Mouse (Mus musculus): ENCODE measurements around the gene Satb1.

The Satb1 gene

DNA sequence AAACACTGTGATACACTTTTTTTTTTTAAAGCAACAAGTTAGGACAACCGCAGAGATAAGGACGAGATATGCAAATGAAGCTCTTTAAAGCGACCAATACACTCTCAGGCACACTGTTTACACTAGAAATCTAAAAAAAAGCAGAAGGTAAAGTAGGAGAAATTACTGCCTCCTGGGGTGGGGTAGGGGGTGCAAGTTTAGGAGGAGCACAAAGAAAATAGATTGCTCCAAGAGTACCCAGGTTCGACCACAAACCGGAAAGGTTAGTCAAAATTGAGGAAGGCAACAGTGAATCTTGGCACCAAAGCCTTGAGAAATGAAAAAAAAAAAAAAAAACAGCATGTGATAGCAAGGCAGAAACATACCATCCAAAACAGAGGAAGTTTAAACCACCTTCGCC lies 18.8 kb downstream of the Satb1 start:
- no peak for DNase-seq (ENCODE audit: low spot score)

DNA sequence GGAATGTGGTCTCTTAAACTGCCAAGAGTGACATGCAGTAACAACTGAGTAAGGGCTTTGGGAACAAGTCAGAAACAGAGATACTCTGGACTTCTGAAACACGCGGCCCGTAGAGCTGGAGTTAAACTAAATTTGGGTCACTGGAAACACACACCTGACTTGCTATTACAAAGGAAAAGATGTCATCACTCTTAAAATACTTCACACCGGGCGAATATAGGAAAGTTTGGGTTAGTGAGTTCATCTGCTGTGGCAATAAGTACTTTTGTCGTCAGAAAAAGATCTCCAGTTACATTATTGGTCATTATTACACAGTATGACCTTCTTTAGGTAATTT lies 19.3 kb downstream of the Satb1 start:
- no peak for DNase-seq (ENCODE audit: low spot score)

DNA sequence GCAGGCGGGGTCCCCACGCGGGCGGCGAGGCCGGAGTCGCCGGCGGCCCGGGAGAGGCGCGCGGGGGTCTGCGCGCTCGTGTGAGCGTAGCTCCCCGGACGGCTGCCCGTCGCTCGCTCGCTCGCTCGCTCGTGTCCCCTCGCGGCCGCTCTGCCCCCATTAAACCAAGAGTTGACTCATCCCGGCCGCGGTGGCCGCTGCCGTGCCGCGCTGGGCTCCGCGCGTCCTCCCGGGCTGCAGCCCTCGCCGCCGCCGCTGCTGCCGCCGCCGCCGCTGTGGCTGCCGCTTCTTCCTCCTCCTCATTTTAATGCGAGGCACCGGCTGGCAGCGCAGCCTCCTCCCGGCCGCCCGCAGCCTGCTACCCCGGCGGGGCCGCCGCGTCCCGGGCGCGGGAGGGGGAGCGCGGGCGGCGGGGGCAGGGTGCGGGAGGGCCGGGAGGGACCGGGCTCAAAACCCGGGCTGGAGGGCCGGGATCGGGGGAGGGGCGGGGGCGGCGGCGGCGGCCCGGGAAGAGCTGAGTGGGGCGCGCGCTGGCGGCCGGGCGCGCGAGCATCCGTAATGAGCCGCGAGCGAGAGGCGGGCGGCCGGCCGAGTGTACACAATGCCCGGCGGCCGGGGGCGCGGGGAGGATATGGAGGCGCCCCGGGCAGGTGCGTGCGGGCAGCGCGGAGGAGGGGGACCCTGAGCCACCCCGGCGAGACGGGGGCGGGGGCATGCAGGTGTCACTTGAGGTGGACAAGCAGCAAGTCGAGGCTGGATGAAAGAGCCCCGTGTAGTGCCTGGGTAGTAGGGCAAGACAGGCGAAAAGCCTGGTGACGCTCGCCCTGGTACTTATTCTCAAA lies 19.9 kb downstream of the Satb1 start:
- DNase-seq (ENCODE audit: low spot score): peak; percentile 39

DNA sequence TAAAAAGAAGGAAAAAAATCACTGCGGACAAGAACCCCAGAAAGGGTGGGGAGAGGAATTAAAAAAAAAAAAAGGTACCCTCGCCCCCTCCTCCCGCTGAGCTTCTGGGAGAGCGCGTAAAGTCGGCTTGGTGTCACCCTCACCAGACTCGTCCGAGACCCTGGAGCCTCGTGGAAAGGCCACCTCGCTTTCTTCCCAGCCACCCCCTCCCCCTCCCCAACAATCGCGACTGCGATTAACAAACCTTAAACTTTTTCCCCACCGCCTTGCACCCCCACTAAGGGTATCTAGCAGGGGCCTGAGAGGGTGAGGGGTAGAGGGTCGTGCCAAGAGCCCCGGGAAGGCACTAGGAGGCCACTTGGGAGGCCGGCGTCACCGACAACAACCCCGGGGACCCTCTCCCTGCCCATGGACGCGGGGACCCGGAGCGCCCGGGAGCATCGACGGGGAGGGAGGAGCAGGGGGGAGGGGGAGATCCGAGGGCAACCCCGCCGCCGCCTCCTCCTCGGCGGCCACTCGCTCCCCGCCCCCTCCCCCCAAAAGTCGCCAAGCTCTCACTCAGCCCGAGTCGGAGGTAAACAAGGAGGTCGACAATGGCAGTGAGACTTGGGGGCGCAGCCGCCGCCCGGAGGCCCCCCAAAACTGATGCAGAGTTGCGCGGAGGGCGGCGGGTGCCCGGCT lies 20.7 kb downstream of the Satb1 start:
- DNase-seq (ENCODE audit: low spot score): peak; percentile 44

DNA sequence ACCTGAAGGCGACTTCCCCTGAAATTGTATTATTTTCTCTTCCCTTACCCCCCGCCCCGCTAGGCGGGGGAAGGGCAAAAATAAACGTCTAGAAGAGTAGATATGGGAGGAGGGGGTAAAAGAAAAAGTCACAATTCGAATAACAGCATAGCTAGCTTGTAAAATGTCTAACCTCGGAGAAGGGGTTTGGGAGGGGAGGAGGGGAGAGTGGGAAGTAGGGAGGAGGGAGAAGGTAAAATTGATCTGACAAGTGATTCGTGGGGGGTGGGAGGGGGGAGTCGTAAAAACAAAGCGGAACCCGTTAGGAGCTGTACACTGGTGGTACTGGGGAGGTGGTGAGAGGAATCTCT lies 21.2 kb downstream of the Satb1 start:
- DNase-seq (ENCODE audit: low spot score): peak; percentile 7

DNA sequence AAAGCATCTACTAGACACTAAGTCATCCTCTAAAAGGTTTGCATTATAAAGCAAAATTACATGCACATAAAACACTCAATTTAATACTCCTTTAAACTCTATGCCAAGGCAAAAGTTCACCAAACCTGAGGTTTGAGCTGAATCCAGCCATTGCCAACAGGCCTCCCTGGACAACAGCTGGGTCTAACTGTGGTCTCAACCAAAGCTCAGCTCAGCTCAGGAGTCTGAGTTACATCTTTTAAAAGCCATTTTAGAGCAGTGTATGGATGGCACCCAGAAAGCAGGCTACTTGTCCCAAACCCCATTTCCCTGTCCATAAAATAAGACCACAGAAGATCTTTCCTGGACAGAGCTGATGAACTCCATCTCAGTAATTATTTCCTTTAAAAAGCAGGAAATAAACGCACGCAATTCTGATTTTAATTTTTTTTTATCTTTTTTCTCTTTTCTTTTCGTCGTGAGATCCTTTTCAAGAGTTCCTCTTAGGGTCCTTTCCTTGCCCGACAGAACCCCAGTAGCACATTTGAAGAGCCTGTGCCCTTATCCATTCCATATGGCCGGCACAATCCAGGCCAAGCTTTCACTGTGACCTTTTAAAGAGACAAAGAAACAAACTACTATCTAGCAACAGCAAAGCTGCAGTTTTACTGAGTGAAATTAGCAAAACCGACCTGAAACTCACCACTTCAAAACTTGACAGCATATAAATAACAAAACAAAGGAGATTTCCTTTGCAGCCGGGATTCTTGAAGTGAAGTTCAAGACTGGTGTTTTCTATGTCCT lies 21.8 kb downstream of the Satb1 start:
- DNase-seq (ENCODE audit: low spot score): peak; percentile 25

DNA sequence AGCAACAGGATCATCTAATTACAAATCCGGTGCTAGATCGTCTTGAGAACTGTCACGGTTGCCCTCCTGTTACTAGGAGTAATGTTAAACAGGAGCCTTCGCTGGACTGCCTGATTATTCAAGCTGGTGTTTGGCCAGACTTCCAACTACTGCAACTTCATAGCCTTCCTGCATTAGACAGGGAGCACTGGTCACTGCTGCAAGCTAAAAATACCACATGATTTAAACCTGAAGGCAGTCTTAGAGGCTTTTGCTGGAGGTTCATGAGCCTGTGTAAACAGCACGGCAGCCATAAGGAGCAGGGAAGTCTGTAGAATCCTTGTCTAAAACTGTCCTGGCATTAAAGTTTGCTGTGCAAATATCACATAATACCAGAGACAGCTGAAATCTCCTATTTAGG lies 25.7 kb downstream of the Satb1 start:
- DNase-seq (ENCODE audit: low spot score): peak; percentile 28

DNA sequence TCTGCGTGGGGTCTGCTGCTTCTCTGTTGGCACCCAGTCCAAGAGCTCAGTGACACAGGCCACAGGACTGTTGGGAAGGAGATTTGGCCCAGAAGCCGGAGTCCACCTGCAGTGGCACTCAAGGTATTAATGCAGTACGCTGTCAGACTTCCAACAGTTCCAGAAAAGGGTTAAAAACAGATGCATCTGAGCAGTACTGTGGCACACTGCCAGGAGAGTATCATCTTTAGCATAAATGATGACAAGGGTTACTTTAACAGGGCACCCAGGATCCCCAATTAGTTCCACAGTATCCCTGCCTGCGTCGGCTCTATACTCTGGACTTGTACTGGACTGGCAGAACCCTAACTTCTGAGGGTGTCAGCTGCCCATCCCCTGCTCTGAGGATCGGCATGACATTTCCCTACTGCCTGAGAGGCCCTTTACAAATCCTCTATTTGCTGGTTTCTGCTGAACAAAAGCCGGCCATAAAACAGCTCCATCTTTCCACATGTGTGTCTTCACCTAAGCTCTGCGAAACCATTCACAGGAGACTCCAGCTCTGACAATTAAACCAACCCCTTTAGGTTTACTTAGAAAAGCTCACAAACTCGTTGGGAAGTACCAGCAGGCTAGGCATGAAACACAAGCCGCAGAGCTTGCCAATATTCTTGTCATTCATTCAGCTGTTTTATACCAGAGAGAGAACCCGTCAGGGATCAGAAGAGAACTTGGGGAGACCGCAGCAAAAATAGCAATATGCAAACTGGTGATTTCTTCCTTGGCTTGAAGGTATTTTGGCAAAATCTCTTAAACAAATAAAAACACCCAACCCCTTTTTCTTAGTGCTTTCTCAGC lies 26.7 kb downstream of the Satb1 start:
- DNase-seq (ENCODE audit: low spot score): no peak

DNA sequence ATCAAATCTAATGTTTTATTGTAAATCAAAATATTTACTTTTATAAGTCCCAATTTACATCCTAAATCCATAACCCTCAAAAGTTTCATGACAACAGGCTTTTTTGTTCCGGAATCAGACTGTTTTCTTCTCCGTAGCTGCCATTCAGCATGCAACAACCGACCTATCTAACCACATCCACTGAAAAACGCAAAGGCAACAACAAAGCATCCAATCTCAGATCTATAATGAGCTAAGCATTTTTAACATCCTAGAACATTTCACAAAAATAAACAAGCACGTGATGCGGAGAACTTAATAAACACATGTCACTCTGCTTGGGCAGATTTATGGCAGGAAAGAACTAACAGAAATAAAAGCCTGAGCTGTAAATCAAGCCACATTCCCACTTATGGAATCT lies 32.9 kb downstream of the Satb1 start:
- DNase-seq (ENCODE audit: low spot score): no peak

DNA sequence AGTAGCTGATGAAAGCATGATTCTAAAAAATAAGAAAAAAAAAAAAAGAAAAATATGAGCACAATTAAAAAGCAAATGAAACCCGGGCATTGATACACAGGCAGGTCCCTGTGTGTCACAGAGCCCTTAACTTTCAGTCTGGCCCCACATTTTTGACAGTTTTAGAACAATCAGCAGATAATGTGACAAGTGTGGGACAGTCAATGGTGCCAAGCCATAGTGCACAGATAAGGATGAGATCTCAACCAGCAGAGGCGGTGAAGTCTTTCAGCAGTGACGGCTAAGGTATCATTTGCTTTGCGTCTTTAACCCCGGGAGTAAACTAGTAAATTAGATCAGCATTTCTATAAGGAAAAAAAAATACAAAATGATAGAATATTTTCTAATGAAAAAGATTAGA lies 36.6 kb downstream of the Satb1 start:
- no peak for DNase-seq (ENCODE audit: low spot score)

DNA sequence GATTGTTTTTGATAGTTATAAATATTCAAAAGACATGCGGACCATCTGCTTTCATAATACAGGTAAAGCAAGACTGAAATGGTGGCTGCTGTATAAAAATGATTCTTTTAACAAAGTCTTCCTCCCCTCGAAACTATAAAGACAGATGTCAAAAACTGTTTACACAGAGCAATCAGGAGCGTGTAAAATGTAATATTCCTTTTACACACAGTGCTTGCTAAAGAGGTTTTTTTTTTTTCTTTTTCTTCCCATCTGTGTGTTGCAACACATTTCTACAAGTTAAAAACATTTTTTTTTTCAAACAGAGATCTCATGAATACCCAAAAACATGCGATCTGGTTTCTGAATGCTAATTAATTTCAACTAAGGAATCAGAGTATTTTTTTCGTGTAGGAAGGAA lies 41.9 kb downstream of the Satb1 start:
- no peak for DNase-seq (ENCODE audit: low spot score)

DNA sequence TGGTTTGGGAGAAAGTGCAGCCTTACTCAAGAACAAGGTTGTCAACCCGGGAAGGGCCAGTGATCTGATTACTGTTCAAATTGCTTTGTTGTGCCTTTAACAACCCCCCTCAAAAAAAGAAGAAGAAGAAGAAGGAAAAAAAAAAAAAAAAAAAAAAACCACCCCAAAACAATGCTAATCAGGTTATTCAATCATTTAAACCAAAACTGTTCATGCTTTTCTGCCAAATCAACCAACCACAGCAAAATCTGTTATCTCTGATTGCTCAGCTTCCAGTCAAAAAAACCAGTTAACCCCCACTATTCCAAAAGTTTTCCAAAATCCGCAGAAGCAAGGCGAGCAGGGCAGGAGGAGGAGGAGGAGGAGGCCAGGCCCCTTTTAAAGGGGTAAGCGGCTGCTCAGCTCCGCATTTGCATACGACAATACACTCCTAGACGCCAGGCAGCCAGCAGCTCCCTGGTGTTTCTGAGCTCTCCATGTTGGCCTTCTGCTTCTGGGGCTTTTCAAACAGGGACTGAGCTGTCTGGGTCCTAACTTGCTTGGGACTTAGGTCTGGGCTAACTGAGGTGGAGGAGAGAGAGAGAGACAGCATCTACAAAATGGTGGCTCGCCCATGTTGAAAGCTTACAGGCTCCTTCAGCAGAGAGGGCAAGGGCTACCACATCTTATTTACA lies 42.6 kb downstream of the Satb1 start:
- DNase-seq (ENCODE audit: low spot score): no peak

DNA sequence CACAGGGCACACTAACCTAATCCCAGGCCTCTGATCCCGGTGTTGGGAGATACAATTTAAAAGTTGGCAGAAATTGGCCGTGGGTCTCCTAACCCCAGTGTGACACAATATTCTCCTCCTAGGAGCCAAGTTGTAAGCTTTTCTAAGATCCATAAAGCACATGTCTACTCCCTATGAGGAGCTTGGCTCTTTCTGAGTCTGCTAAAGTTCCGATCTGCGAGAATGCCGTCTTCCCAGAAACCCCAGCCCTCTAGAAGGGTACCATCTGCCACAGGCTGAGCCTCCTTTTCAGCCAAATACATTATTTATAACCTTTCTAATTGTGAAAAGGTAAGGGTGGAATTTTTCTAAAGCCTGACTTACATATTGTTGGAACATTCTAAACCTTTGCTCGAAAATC lies 43.3 kb downstream of the Satb1 start:
- no peak for DNase-seq (ENCODE audit: low spot score)

DNA sequence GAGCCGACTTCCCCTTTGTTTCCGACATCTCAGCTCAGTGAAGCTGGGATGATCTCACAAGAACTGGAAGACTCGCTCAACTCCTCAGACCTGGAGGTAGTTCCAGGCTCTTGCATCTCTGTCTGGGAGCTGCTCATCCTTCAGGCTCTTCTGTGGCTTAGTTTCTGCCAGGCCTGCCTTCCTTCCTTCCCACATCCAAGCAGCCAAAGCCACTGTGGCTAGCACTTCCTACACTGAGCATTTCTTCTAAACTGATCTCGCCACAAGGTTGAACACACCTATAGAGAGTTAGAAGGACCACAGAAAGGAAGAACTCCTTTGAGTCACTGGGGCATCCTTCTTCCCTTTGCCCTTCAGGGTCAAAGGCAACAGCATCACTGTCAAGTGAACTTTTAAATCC lies 44.0 kb downstream of the Satb1 start:
- no peak for DNase-seq (ENCODE audit: low spot score)

DNA sequence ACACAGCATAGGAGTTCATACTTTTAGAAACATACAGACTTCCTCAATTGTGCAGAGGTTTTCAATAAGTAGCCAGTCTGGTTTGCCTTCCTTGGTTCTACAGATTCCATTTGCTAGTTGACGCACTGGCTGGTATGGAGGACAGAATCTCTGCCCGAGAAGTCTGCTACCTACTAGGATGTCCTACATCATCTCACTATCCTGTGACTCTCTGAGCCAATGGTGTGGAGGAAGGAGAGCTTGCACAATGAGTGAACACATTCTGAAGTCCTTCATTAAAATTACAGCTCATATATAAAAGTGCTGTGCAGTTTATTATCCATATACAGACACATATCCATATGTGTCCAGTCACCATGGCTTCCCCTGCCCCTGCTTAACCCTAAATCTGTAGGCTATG lies 45.1 kb downstream of the Satb1 start:
- no peak for DNase-seq (ENCODE audit: low spot score)

DNA sequence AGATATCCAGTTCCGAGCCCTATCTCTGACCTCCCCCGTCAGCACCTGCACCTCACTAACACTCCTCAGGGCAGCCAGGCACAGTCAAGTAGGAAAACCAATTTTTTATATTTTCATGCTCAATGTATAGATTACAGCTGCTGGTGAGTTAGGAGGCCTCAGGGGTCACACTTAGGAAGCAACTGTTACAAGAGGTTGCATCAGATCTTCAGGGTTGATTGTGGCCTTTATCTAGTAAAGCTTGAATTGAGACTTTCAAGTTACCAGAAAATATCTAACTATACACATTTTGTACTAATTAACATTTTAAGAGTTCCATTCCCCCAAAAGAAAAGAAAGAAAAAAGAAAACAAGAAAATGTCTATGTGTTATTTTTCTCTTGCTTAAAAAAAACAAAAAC lies 47.0 kb downstream of the Satb1 start:
- DNase-seq (ENCODE audit: low spot score): no peak

DNA sequence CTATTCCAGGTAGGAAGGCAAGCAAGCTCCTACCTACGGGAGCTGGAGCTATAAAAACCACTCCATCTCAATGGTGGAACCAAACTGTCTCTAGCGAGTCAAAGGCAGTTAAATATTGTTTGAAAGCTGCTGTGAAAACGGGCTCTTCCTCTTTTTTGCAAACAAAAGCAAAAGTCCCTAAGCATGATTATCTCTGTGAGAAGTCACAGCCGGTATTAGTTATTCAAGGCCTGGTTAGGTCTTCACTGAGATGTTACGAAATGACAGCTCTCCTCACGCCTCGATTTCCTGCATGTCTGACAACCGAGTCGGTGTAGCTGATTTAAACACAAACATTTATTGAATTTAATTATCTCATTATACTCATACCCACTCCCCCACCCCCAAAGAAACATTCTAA lies 48.2 kb downstream of the Satb1 start:
- DNase-seq (ENCODE audit: low spot score): no peak

DNA sequence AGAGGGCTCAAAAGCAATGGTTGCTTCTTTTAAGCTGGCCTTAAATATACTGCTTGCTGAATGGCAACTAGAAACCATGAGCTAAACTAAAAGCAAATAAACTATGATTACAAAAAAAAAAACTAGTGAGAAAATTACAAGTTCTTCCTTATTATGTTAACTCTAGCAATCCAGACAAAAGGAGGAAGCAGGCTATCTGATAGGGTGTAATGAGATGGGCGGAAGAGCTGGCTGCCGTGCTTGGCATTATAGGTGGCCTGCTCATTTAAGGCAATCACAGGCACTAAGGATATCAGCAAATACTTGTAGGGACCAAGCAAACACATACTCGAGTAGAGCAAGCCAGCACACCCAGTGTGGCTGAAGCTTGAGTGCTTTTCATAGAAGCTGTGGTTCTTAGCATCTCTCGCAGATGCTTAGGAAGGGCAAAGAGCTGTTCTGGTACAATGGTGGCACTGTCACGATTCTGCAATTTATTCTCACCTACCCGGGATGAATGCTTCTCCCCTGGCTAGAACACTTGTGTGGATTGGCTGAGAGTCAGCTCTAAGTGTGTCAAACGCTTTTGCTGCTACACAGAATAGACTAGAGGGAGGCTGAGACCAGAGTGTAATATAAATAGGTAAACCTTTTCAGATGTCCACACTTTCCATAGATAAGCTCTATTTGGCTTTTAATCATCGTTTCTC lies 49.4 kb downstream of the Satb1 start:
- DNase-seq (ENCODE audit: low spot score): no peak

DNA sequence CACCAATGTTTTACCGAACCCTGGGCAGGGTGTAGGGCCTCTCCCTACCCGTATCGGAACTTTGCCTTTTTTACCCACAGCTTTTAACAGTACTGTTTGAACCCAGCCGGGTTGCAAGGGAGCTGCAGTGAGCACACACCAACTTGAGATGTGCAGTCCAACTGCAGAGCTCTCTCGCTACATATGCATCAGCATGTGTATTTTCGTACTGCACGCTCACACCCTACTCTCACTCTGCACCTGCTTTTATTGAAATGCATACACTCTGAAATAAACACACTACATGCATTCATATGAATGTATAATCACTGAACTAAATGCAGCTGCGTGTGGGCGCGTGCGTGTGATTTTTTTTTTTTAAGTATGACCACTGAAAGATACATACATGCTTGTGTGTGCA lies 53.1 kb downstream of the Satb1 start:
- no peak for DNase-seq (ENCODE audit: low spot score)

DNA sequence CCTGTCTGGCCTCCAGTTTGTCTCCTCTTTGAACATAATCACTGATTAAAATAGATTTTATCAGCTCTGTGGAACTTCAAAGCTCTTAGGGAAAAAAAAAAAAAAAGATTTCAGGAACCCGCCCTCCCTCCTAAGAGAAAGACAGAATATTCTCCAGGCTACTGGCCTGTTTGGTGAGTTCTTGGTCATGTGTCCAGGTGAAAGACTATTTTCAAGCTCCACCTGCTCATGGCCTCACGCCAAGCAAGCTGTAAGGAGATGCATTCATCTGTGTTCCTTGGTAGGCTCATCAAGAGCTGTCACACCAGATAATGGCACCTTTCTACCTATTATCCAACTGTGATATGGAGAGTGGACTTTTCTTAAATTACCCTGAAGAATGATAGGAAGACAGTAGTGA lies 54.1 kb downstream of the Satb1 start:
- no peak for DNase-seq (ENCODE audit: low spot score)

DNA sequence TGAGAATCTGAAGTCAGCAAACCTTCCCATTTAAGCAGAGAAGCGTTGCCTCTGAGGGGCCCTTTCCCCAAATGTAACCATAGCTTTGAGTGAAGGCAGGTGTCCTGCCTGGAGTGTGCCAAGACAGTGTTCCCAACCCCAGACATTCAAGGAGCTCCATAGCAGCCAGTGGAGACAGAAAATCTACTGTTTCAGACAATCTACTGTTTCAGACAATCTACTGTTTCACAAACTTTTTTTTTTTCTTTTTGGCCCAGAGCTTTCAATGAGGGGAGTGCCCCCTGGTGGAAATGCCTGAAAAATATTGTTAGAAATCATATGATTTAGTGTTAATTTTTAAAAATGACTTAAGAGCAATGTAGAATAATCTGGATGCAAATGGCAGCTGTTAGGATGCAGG lies 55.3 kb downstream of the Satb1 start:
- DNase-seq (ENCODE audit: low spot score): no peak
